Mouse (Mus musculus): Measurements from ENCODE around the gene 1700003F12Rik.

Gene 1700003F12Rik

DNA sequence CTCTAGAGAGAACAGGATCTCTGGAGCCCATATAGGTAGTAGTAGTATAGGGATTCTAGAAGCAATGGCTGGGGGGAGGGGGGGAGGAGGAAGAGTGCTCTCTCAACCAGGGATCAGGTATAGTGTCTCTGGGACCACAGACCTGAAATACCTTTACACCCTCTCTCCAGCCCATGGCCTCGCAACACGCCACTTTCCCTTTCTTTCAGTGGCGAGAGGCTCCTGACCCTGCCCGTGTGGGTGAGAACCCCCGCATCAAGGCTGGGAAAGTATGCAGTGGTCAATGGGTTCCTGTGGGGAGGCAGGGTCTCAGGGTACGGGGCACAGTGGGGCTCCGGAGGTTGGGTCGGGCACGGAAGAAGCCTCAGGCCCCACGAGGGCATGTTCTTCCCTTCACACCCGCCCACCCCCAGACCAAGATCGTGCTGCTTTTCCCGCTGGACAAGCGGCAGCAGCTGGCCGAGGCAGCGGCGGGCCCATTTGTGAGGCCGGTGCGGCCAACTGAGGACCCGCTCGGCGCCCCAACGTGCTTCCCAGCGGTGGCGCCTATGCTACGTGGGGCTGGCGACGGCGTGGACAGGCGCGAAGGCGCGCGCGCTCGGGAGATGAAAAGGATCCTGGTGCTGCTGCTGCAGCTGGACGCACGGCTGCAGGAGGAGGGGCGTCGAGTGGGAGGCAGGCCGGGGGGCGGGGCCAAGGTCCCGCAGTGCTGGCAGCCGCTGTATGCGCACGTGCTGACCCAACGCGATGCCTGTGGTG is 2.4 kb downstream of the 1700003F12Rik start:
- in situ Hi-C loops (cut with MboI; ENCODE audit: low sequenced_read_pairs): no loop called here

DNA sequence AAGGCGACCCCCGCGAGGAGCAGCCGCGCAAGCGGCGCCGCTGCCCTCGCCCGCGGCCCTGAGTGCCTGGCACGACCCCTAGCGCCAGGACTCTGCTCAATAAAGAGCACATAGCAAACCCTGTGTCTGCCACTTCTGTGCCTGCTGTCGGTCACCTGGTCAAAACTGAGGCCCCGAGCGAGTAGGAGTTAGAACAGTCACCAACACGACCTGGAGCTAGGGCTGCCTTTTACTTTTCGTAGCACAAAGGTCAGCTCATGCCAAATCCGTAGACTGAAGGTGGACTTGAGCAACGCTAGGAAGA is 3.0 kb downstream of the 1700003F12Rik start:
- in situ Hi-C loops (cut with MboI; ENCODE audit: low sequenced_read_pairs): no loop called here

DNA sequence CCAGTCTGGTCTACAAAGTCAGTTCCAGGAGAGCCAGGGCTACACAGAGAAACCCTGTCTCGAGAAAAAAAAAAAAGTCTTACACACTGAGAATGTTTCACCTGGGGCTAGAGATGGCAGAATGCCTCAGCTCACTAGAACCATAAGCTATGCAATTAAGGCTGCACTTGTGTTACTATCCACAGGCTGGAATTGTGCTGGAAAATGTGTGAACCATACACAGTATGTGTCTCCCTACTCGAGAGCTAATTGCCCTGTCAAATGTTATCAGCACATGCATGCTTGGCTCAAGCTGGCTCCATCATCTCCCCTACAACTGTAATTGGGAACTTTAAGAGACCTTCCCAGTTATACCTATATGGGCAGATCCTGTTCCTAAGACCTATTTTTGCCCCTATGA is 4.1 kb downstream of the 1700003F12Rik start:
- in situ Hi-C loops (cut with MboI; ENCODE audit: low sequenced_read_pairs): no loop called here

DNA sequence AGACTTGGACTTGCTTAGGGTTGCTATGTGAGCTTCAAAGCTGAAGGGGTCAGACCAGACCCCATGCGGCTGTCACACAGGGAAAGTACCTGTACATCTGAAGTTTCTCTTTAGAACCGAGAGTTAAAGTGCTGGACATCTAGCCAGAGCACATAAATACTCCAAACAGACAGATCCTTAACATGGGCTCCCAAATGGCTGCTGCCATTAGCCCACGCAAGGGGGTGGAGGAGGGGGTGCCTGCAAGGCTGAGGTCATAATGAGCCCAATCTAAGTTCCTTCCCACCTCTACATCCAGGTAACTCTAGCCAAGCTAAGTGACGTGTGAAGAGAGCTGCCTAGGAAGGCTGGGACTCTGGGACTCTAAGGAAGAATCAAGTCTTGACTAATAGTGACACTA is 4.6 kb downstream of the 1700003F12Rik start, which contains the start of gene Actl10:
TSS of gene Actl10 (plus strand) at position 301 of the 400 bp plus-strand sequence.
- in situ Hi-C loops (cut with MboI; ENCODE audit: low sequenced_read_pairs): no loop called here

DNA sequence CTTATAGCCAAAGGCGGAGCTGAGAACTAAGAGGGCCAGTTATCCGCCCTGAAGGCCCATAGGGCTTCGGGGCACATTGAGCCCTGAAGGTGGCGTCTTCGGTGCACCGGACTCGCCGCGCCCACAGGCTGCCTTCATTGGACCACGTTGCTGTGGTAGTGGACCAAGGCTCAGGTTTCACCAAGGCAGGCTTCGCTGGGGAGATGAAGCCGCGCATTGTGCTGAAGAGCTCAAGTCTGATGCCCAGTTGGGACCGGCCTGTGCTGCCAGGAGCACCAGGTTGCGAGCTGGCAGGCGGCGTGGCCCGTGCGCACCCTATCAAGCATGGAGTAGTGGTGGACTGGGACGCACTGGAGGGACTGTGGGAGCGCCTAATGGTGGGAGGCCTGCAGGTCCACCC is 5.0 kb downstream of the 1700003F12Rik start:
- in situ Hi-C loops (cut with MboI; ENCODE audit: low sequenced_read_pairs): no loop called here

DNA sequence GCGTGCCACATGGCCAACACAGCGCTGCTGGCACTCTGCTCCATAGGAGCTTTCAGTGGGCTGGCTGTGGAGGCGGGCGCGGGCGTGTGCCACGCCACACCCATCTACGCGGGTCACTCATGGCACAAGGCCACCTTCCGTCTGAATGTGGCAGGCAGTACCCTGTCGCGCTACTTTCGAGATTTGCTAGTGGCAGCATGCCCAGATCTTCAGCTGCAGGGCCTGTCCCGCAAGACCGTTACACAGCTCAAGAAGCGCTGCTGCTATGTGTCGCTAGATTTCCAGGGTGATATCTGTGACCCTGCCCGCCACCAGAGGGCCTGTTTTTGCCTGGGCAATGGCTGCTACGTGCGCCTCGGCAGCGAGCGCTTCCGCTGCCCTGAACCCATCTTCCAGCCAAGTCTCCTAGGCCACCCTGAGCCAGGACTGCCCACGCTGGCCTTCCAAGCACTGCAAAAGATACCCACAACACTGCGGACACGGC is 5.6 kb downstream of the 1700003F12Rik start:
- in situ Hi-C loops (cut with MboI; ENCODE audit: low sequenced_read_pairs): no loop called here

DNA sequence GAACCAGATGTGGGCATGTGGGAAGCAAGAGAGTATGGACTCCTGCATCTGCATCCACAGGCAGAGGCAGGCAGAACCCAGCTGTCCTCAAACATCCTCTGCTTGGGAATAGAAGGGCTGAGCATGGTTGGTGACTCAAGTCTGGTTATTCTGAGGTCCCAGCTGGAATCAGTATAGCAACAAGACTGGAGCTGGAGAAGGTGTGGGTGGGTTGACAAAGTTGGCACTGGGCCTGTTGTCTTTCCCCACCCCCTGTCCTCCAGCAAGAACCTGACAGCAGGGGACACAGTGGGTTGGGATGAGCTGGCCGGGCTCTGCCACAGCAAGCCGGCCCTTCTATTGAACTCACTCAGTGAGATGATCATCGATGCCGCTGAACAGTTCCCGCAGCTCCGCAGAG is 8.3 kb downstream of the 1700003F12Rik start:
- in situ Hi-C loops (cut with MboI; ENCODE audit: low sequenced_read_pairs): no loop called here

DNA sequence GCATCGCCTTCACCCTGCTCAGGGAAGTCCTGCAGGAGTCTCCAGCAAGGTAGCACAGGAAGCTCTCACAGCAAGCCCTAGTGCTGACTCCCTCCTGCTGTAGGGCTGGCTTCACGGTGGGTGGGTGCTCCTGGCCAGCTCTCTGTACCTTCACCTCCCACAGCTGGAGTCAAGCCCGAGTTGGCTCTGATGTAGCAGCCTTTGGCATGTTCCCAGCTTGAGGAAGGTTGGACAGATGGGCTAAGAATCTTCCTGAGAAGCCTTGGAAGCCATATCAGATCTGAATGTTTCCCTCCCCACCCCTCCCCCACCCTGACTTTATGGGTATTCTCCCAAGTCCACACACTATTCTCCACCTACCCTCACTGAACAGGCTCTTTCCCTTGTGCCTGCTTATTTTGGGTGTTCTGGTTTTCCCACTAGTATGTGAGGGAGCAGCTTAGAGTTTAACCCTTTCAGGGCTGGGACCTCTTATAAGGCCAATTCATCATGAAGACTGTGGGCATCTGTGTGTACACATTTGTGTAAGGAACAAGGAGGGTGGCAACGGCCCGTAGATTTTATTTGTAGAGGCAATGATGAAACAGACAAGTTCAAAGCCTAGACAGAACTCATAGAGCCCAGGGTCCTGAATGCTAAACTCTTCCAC is 10.4 kb downstream of the 1700003F12Rik start:
- in situ Hi-C loops (cut with MboI; ENCODE audit: low sequenced_read_pairs): no loop called here

DNA sequence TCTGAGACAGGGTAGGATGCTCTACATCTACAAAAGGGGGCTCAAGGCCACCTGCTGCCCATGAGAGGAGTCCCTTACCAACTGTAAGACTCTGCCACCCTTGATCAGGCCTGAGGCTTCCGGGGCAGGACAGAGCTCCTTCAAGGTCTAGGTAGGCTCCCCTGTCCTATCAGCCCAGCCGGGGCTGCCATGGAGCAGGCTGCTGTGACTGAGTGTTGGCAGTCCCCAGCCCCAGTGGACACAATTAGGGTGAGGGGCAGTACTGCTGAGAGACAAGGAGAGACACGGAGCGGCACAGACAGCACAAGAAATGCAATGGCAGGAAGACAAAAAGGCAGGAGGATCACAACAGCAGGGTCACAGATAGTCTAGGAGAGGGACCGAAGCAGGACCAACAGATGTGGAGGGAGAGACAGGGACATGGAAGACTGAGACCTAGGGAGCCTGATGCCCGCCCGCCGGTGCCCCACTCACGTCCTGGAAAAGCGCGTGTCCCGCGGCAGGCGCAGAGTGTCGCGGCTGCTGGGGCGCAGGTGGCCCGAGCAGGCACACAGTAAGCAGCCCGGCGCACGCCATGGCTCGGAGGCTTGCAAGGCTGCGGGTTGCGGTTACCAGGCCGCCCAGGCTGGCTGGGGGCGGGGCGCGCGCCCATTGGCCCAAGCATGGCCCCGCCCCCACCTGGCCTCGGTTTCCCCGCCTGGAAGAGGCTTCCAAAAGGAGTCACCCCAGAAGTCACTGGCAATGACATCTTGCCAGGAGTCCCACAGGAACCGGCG is 11.6 kb downstream of the 1700003F12Rik start, which contains the start of gene Necab3:
TSS of gene Necab3 (minus strand) at position 627 of the 776 bp plus-strand sequence.
- in situ Hi-C loops (cut with MboI; ENCODE audit: low sequenced_read_pairs): no loop called here

DNA sequence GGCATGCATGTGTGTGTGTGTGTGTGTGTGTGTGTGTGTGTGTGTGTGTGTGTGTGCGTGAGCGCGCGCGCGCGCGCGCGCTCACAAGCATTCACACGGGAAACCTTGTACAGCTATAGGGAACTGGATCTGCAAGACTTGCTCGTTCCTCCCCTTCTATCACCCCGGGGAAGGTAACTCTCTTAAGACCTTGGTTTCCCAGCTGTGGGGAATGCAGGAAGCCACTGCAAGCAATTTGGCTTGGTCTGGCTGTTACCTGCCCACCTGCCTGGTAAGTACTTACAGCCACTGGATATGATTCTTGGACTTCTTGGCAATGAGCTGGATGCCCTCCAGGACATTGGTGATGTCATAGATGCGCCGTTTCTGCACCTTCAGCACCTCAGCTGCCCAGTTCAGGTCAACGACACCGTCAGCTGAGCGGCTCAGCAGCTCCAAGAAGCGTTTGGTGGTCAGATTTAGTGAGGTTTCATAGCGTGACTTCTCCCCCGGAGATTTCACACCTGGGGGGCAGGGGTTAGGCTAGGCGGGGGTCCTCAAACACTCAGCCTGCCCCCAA is 16.8 kb downstream of the 1700003F12Rik start:
- in situ Hi-C loops (cut with MboI; ENCODE audit: low sequenced_read_pairs): no loop called here

DNA sequence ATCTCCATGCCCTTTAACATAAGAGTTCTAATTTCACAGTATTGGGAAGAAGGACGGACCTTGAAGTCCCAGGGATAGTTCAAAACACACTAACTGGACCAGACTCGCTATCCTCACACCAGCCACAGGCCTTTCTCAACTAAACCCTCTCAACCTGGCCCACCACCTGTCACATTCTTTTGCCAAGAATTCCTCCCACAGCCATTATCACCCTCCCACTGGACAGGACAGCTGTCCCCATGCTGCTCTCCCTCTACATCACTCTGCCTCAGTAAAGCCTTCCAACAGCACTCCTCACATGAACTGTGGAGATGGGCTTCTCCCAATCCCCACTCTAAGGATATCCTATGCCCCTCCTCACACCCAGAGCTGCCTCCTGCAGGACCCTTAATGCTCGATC is 18.7 kb downstream of the 1700003F12Rik start:
- in situ Hi-C loops (cut with MboI; ENCODE audit: low sequenced_read_pairs): no loop called here

DNA sequence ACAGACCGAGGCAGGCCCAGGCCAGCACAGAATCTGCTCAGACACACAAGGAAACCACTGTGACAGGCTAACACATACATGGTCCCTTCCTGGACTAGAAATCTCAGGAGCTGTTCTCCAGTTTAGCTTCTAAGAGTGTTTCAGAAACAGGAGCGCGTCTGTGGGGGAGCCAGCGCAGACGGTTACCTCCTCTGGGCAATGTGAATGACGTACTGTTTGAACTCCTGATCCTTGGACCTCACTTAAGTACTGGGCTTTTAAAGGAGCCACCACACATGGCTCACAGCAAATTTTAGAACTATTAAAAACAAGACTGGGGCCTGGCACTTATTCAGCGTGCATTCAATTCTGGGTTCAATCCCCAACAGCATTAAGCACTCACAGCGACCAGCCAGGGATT is 19.8 kb downstream of the 1700003F12Rik start:
- in situ Hi-C loops (cut with MboI; ENCODE audit: low sequenced_read_pairs): no loop called here

DNA sequence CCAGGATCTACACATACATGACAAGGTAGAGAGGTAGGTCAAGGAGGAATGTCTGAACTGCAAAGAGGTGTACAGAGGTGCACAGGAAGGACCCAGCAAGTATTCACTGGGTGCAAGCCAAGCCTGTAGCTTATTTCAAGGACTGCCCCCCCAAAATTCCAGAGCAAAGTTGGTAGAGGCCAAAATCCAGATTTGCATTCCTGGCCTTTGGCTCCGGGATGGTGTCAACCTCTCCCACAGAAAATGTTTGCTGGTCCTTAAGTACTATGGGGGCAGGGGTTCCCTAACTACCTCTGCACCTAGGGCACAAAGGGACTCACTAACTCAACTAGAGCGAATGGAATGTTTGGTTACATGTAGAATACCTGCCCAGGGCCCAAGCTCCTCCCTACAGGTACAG is 20.9 kb downstream of the 1700003F12Rik start:
- in situ Hi-C loops (cut with MboI; ENCODE audit: low sequenced_read_pairs): no loop called here

DNA sequence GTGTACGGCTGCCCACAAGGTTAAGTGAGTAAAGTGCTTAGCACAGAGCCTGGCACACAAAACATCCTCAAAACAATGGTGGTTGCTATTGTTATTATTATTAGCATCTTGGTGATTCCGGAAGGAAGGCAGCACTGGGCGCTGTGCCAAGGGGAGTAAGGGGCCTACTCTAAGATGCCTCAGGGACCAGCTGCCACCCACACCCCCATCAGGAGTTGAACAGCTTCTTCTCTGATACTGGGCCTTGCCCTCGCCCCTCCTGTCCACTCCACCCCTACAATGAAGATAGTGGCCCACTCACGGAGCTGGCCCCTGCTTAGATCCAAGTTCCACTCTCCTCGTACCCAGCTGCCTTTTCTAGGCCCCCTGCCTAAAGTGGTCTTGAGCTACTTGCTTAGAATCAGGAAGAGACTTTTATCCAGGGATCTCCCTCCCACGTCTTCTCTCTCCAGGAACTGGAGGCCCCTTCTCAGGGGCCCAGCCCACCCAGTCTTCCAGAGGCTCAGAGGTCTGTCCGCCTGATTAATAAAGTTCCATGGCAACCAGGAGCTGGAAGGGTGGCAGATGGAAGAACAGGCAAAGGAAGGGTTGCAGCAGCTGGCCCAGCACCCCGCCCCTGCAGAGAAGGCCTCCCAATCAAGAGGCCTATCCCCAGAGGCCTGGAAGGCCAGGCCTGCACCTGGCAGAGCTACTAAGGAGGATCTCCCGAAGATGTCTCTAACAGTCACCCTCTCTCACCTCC is 21.6 kb downstream of the 1700003F12Rik start:
- in situ Hi-C loops (cut with MboI; ENCODE audit: low sequenced_read_pairs): no loop called here

DNA sequence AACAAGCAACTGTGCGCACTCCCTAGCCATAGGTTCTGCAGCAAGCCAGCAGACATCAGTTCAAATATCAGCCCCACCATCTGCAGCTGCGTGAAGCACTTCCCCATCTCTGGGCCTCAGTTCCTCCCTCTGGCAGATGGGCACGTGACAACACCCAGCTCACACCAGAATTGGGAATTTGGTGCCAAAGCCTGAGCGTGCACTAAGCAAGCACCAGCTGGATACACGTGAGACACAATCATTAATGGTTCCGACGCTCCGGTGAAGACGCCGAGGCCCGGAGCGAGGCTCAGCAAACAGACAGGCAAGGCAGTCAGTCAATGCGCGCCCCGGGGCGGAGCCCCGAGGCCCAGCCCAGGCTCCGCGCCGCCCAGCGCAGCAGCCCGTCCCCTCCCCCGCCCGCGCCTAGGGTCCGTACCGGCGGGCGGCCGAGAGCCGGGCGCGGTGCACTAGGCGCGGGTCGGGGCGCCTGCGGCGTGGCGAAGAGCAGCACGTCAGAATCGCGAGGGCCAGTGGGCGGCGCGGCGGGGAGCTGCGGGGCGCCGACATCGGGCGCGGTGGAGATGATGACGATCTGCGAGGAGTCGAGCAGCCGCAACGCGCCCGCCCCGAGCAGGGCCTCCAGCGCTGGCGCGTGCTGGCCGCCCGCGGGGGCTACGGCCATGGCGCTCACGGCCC is 22.3 kb downstream of the 1700003F12Rik start:
- in situ Hi-C loops (cut with MboI; ENCODE audit: low sequenced_read_pairs): no loop called here

DNA sequence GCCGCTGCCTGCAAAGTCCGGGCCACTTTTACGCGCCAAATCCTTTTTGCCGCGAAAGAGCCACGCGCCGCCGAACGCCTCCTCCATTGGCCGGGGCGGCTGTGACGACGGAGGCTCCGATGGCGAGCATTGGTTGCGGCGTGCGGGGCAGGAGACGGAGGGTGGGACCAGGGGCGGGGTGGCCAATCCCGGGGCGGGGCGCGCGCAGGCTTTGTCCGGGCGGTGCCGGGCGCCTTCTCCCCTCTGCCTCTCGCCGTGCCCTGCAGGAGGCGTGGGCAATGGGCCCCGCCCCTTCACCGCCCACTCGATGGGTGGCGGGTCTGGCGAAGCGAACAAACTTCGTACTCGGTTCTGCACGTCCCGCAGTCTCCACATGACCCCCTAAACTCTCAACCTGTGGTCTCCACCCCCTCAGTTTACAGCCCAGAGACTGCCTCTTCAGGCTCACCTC is 23.0 kb downstream of the 1700003F12Rik start, which contains the start of gene E2f1:
TSS of gene E2f1 (minus strand) at position 57 of the 451 bp plus-strand sequence.
- in situ Hi-C loops (cut with MboI; ENCODE audit: low sequenced_read_pairs): no loop called here

DNA sequence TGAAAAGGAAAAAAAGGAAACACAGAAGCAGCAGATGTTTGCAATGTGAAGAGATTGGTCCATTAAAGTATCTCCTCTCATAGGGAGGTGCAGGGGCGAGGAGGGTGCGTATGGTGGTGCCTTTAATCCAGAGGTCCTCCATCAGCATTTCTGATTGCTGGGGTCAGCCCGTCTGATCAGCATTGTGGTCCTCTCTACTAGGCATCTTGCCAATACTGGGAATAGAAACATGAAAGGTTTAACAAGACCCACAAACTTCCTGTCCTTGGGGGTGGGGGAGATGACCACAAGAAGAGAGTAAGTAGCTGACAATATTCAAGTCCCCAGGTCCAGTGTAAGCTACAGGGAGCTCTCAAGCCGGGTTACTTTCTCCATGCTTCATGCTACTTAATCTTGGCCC is 23.8 kb downstream of the 1700003F12Rik start:
- in situ Hi-C loops (cut with MboI; ENCODE audit: low sequenced_read_pairs): no loop called here

DNA sequence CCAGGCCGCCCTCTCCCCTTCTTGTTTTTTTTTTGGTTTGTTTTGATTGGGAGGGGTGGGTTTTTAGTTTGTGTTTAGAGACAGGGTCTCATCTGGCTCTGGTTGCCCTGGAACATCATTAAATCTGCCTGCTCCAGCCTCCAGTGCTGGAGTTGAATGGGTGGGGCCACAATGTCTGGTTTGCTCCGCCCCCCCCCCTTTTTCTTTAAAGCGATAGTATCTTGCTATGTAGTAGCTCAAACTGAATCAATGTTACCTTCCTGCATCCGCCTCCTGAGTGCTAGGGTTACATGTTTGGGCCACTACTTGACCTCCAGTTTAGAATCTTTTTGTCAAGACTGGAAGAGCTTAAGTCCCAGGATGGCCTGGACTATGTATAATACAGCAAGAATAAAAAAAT is 24.4 kb downstream of the 1700003F12Rik start:
- in situ Hi-C loops (cut with MboI; ENCODE audit: low sequenced_read_pairs): no loop called here

DNA sequence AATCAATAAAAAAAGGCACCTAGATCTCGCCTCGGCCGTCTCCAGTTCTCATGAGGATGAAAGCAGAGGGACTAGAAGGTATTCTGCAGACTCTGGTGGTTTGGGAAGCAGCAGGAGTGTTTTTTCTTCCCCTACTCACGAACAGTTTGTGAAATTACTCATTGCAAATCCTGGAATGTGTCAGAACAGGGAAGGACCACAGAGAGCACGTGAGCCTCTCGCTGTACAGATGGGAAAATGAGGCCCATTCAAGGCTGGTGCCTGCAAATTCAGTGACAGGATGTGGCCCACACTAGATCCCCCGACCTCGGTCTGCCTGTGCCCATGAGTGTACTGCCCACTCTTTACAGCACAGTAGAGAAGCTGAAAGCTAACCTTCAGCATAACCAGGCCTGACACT is 25.1 kb downstream of the 1700003F12Rik start:
- in situ Hi-C loops (cut with MboI; ENCODE audit: low sequenced_read_pairs): no loop called here

DNA sequence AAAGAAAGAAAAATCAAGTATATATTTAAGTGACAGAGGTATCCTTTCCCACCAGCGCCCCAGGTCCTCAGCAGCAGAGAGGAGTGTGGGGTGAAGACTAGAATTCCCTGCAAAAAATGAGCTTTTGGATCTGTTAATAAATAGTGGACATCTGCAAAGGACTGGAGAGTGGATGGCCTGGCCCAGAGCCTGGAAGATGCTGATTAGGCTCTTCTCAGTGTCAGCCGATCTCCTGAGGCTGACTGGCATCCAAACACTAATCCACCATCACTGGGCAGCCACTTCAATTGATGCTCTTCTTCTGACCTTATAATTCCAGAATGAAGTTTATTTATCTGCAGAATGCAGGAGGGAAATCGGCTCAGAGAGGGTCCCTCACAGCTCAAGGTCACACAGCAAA is 26.1 kb downstream of the 1700003F12Rik start:
- in situ Hi-C loops (cut with MboI; ENCODE audit: low sequenced_read_pairs): no loop called here

Data from CH12F3 (cell line).